Mouse (Mus musculus) intestine, postnatal 0 days (tissue): ENCODE results near the gene Obscn. TPM values are rescaled to one million over a fixed set of nuclear protein-coding genes. Genes with fewer than 3 reads are reported as not detected.
A peak's percentile ranks its signal among the peaks of the same experiment; 100 is the strongest.

ENCODE experiments used
- ATAC-seq: fragments of 200-750 bp; cut with Nextera tagmentation; 2 replicates; pipeline ENCODE4 v1.8.0; 2017; ENCODE audit warnings: mild to moderate bottlenecking, moderate TSS enrichment, moderate library complexity
- H3K27ac ChIP-seq: fragments of 300-500 bp; sonication (generic); 2 replicates; pipeline ENCODE4 v1.5.1; 2014; ENCODE audit warnings: mild to moderate bottlenecking, low read depth, low read length, moderate library complexity
- H3K27me3 ChIP-seq: fragments of 300-500 bp; sonication (generic); replicated peaks from 2 replicates; pipeline ENCODE4 v1.6.1; 2014; ENCODE audit warnings: low read length, mixed read lengths; ENCODE audit not compliant: control insufficient read depth, insufficient read depth
- H3K36me3 ChIP-seq: fragments of 300-500 bp; sonication (generic); 2 replicates; pipeline ENCODE4 v1.6.1; 2014; ENCODE audit warnings: mild to moderate bottlenecking, moderate library complexity; ENCODE audit not compliant: control insufficient read depth, insufficient read depth
- H3K4me1 ChIP-seq: fragments of 300-500 bp; sonication (generic); replicated peaks from 2 replicates; pipeline ENCODE4 v1.6.1; 2014; ENCODE audit warnings: antibody characterized with exemption, low read length, mixed read lengths; ENCODE audit not compliant: control insufficient read depth, insufficient read depth
- H3K4me2 ChIP-seq: fragments of 300-500 bp; sonication (generic); replicated peaks from 2 replicates; pipeline ENCODE4 v1.6.1; 2014; ENCODE audit warnings: low read depth, mild to moderate bottlenecking, moderate library complexity
- H3K4me3 ChIP-seq: fragments of 300-500 bp; sonication (generic); 2 replicates; pipeline ENCODE4 v1.5.1; 2014; ENCODE audit warnings: low read depth, low read length
- H3K9ac ChIP-seq: fragments of 300-500 bp; sonication (generic); 2 replicates; pipeline ENCODE4 v1.6.1; 2014; ENCODE audit warnings: mild to moderate bottlenecking, low read depth, low read length
- H3K9me3 ChIP-seq: fragments of 300-500 bp; sonication (generic); 2 replicates; pipeline ENCODE4 v1.6.1; 2016; ENCODE audit warnings: mixed run types; ENCODE audit not compliant: control insufficient read depth
- CTCF ChIP-seq: sonication (generic); IDR thresholded peaks from 2 replicates; pipeline ENCODE4 v1.5.1; 2016; ENCODE audit warnings: low read depth, mild to moderate bottlenecking, control low read depth, antibody characterized with exemption, moderate library complexity
- WGBS: fragments of 180-500 bp; shearing (Covaris S2); extraction: QIAGEN DNeasy Blood & Tissue Kit; methylation state at CpG from one replicate; pipeline ENCODE4 v1.1.7; 2014; 5-methylcytosine and 5-hydroxymethylcytosine counted together
- polyA plus RNA-seq: library from polyadenylated mRNA; unstranded; fragments of >200 nt; fragmentation: Nextera tagmentation; extraction: Ambion mirVana; gene quantifications from 2 replicates; pipeline ENCODE4 v1.2.1, GENCODE M21; 2015

Gene Obscn
- polyA plus RNA-seq, 1 experiment from 2014 or later = 0.23 TPM

DNA sequence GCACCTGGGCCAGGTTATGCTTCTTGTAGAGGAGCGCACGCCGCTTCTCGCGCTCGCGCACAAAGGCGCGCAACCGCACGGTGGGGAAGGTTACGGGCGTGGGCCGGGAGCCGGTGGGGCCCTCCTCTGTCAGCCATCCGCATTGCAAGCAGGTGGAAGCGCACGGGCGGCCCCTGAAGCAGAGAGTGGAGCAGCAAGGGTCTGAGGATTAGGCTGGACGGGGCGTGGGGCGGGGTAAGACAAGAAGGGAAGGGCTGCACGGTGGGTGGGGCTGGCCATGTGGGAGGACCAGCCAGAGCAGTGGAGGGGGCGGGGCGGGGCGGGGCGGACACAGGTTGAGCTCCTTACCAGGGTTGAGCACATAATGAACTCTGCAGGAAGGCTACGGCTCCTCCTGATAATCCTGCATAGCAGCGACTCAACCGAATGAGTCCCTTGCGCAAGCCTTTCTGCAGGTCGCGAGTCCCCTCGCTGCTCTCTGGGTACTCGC lies 141.8 kb downstream of the Obscn start:
- no peak overlapping the region for H3K27ac ChIP-seq
- H3K4me2 ChIP-seq = peak overlapping the region; percentile 68
- H3K27me3 ChIP-seq = peaks cover 3% of the 10 kb centered on the region; the same call in 1 of the 2 replicates
- H3K4me3 ChIP-seq = peak overlapping the region; percentile 34
- 3% methylated on average over 34 of the region's 35 CpGs for WGBS
- H3K4me1 ChIP-seq = no peaks in the 10 kb centered on the region
- no peaks in the 10 kb centered on the region for H3K9me3 ChIP-seq
- peak; percentile 71 for ATAC-seq
- H3K36me3 ChIP-seq = peaks cover 14% of the 10 kb centered on the region
- H3K9ac ChIP-seq = no peak overlapping the region
- TF ChIP-seq CTCF = peak; percentile 51

DNA sequence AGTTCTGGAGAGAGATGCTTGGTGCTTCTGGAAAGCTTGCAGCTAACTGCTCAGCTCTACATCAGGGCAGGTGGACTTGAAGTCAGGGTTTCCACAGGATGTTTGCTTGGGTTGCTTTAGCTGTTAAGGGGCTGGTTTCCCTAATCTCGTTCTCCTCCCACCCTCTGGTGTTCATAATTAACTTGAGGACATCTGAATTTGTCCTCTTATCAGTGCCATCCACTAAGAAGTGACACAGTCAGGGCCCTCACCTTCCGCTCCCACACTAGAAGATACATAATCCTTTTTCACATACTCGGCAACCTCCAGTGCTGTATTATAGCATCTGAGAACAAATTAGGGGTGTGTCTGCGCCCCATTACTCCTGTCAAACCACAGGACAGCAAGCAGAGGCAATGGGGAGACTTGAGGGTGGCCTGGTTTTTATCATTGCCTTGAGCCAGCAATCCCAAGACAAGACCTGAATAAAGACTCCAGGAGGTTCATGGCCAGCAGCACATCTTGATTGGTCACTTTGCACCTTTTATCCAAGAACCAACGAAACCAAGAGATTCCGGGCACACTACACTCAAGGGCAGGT lies 143.0 kb downstream of the Obscn start:
- Histone ChIP-seq H3K9ac (no peak overlapping the region), H3K4me2 (no peak overlapping the region), H3K27me3 (peaks cover 3% of the 10 kb centered on the region; the same call in 1 of the 2 replicates), H3K36me3 (peaks cover 26% of the 10 kb centered on the region), H3K9me3 (no peaks in the 10 kb centered on the region), H3K4me1 (no peaks in the 10 kb centered on the region), H3K4me3 (no peak overlapping the region), H3K27ac (no peak overlapping the region)
- no peak for ATAC-seq
- no peak for TF ChIP-seq CTCF
- 56% methylated on average over 6 of the region's 6 CpGs for WGBS

DNA sequence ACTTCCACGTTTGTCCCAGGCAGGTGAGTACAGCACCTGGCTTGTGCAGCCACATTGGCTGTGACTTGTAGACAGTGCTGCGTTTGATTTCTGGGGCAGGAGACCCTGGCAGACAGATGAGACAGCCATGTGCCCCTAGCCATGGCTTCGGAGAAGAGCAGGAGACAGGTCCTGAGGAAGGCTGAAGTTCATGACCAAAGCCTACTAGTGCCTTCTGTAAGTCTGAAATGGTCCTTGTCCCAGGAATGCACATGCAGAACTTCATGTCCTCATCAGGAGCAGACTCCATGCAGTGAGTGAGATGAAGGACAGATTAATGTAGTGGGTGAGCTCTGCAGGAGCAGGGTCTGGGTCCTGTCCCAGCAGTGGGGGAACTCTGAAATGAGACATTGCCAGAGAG lies 144.3 kb downstream of the Obscn start:
- no peak for TF ChIP-seq CTCF
- ATAC-seq = no peak
- Histone ChIP-seq H3K9me3 (no peaks in the 10 kb centered on the region), H3K27me3 (peaks cover 3% of the 10 kb centered on the region; the same call in 1 of the 2 replicates), H3K4me1 (no peaks in the 10 kb centered on the region), H3K27ac (no peak overlapping the region), H3K36me3 (peaks cover 36% of the 10 kb centered on the region), H3K4me3 (no peak overlapping the region), H3K4me2 (no peak overlapping the region), H3K9ac (no peak overlapping the region)
- WGBS = 79% methylated on average over 3 of the region's 3 CpGs

DNA sequence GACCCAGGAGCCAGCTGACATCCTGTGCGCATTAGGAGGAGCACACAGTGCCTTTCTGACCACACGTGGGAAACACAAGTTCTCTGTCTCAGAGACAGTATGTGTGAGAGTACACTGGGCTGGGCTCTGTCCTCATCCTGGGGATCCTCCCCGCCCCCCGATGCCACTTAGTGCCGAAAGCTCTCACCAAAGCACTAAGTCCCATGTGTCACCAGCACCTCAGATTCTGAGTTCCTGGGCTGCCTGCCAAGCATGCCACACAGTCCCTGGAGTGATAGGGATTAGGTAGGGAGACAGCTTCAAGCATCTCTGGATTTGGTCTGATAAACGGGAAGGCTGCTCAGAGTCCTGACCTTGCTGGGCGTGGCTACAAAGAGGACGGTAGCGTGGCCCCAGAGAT lies 145.4 kb downstream of the Obscn start:
- TF ChIP-seq CTCF = no peak
- H3K27me3 ChIP-seq = peaks cover 3% of the 10 kb centered on the region; the same call in 1 of the 2 replicates
- WGBS = 63% methylated on average over 9 of the region's 9 CpGs
- no peaks in the 10 kb centered on the region for H3K4me1 ChIP-seq
- ATAC-seq = no peak
- no peak overlapping the region for H3K4me3 ChIP-seq
- H3K4me2 ChIP-seq = no peak overlapping the region
- H3K27ac ChIP-seq = no peak overlapping the region
- no peaks in the 10 kb centered on the region for H3K9me3 ChIP-seq
- peaks cover 42% of the 10 kb centered on the region for H3K36me3 ChIP-seq
- H3K9ac ChIP-seq = no peak overlapping the region

DNA sequence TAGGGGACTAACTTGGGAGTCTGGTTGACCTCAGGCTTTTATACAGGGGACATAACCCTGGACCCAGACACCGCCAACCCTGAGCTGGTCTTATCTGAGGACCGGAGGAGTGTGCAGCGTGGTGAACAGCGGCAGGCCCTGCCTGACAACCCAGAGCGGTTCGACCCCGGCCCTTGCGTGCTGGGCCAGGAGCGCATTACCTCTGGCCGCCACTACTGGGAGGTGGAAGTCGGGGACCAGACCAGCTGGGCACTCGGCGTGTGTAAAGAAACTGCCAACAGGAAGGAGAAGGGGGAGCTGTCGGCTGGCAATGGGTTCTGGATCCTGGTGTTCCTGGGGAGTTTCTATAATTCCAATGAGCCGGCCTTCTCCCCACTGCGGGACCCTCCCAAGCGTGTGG lies 146.1 kb downstream of the Obscn start:
- no peak overlapping the region for H3K4me3 ChIP-seq
- H3K4me1 ChIP-seq = no peaks in the 10 kb centered on the region; the same call in 1 of the 2 replicates
- H3K36me3 ChIP-seq = peaks cover 49% of the 10 kb centered on the region
- H3K9me3 ChIP-seq = no peaks in the 10 kb centered on the region
- peaks cover 3% of the 10 kb centered on the region; the same call in 1 of the 2 replicates for H3K27me3 ChIP-seq
- no peak overlapping the region for H3K27ac ChIP-seq
- WGBS = 92% methylated on average over 17 of the region's 17 CpGs
- no peak overlapping the region for H3K4me2 ChIP-seq
- ATAC-seq = no peak
- H3K9ac ChIP-seq = no peak overlapping the region
- TF ChIP-seq CTCF = no peak

DNA sequence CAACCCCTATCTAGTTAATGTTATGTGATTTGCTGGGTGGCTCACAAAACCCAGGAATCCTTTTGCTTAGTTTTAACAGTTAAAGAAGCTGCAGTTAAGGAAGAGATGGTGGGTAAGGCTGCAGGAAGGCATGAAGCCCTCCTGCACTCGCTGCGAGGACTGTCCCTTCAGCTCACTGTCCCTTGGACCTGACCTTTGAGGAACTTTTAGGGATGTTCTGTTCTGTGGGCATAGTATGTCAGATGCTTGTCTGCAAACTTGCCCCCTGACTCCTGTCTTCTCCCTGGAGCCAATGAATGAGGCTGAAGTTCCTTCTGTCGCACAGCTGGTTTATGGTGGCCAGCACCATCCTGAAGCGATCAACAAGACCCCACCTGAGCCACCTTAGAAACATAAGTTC lies 147.0 kb downstream of the Obscn start:
- no peak for ATAC-seq
- H3K4me1 ChIP-seq = no peaks in the 10 kb centered on the region; the same call in 1 of the 2 replicates
- no peak overlapping the region for H3K27ac ChIP-seq
- WGBS = 95% methylated on average over 4 of the region's 4 CpGs
- no peak for TF ChIP-seq CTCF
- no peak overlapping the region for H3K4me3 ChIP-seq
- peaks cover 58% of the 10 kb centered on the region for H3K36me3 ChIP-seq
- no peaks in the 10 kb centered on the region for H3K9me3 ChIP-seq
- H3K4me2 ChIP-seq = no peak overlapping the region
- no peak overlapping the region for H3K9ac ChIP-seq
- H3K27me3 ChIP-seq = no peaks in the 10 kb centered on the region; the same call in 1 of the 2 replicates
